ENCODE assay signal across 12 mouse cellular contexts in the genomic region with DNA sequence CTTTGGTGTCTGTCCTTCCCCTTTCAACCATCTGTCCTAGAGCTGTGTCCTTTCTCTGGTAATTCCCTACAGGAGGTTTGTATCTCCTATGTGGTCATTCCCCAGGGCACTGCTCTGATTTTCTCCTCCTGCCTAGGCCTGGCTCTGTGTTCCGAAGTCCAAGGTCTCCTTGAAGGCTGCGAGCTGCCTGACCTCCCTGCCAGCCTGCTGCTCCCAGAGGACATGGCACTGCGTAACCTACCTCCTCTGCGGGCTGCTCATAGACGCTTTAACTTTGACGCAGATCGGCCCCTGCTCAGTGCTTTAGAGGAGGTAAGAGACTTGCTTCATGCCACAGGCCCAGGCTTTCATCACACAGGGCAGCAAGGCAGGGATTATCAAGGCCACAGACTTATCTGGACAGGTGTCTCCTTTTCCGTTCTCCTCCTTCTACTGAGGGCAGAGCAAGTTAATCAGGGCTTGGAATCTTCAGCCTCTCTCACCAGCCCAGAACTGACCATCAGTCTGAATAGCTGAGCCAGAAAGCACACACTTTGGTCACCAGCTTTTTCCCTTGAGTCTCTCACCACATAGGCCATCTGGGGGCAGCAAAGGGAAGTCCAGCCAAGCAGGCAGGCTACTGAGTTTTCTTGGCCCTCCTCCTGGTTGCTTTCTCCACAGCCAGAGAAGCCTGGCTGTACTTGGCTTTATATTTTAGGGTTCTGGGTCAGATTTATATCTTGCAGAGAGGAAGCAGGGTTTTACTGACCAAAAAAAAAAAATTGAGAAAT. TPM values are rescaled to one million over a fixed set of nuclear protein-coding genes. Genes with fewer than 3 reads are reported as not detected.
DNase-seq lines count a peak whose midpoint lies in the region; ATAC-seq and TF ChIP-seq lines count a peak whose summit lies in the region.
"Had no signal": no experiment of that assay in that cellular context is flagged by ENCODE, and none has a peak within 500 bp of the region (broad histone marks: within the 10 kb centered on the region; RNA-seq: fewer than 3 reads in every experiment).

No protein-coding gene starts in this region.

- peak; percentile 37 for TF ChIP-seq CTCF in liver, postnatal 0 days (IDR thresholded peaks at IDR 0.05; ENCODE audit: low read depth)
- TF ChIP-seq CTCF in cortical plate, adult 2 months (IDR thresholded peaks at IDR 0.05; ENCODE audit: extremely low read depth, insufficient read depth, low read length) = 0 out of 2 replicates have a peak, but pooled peaks have one; percentile 30

- H3K4me1 ChIP-seq in heart, embryonic 10.5 days = peaks cover 13% of the 10 kb centered on the region
- no peaks in the 10 kb centered on the region for H3K4me1 ChIP-seq in liver, postnatal 0 days (ENCODE audit: insufficient read depth)
- H3K4me1 ChIP-seq in liver, embryonic 12.5 days = 0 out of 2 replicates have a peak, but pooled peaks cover 2% of the 10 kb centered on the region
- no peaks in the 10 kb centered on the region; the same call in 1 of the 2 replicates for H3K4me1 ChIP-seq in cortical plate, adult 2 months (ENCODE audit: control insufficient read depth, insufficient read depth, low read length)

- no peak overlapping the region for H3K4me3 ChIP-seq in heart, embryonic 10.5 days
- H3K4me3 ChIP-seq in liver, postnatal 0 days (ENCODE audit: low read depth, low read length) = no peak overlapping the region
- H3K4me3 ChIP-seq in liver, embryonic 12.5 days = no peak overlapping the region
- no peak overlapping the region for H3K4me3 ChIP-seq in cortical plate, adult 2 months (ENCODE audit: insufficient read depth, low read length)

- TF ChIP-seq POLR2A in cortical plate, adult 2 months (IDR thresholded peaks at IDR 0.05; ENCODE audit: extremely low read depth, insufficient read depth, low read length) = no peak

- H3K36me3 ChIP-seq in heart, embryonic 10.5 days = peaks cover 99% of the 10 kb centered on the region
- H3K36me3 ChIP-seq in liver, postnatal 0 days (replicated peaks; ENCODE audit: insufficient read depth, low read length) = peaks cover 96% of the 10 kb centered on the region
- H3K36me3 ChIP-seq in liver, embryonic 12.5 days = peaks cover 100% of the 10 kb centered on the region

- no peaks in the 10 kb centered on the region for H3K9me3 ChIP-seq in heart, embryonic 10.5 days
- no peaks in the 10 kb centered on the region for H3K9me3 ChIP-seq in liver, postnatal 0 days (ENCODE audit: low read length)
- no peaks in the 10 kb centered on the region for H3K9me3 ChIP-seq in liver, embryonic 12.5 days (replicated peaks)

- H3K9ac ChIP-seq in liver, postnatal 0 days (replicated peaks) = no peak overlapping the region
- H3K9ac ChIP-seq in liver, embryonic 12.5 days = no peak overlapping the region

- WGBS in heart, embryonic 10.5 days = 92% methylated on average over 8 of the region's 8 CpGs
- WGBS in liver, postnatal 0 days (ENCODE audit: insufficient replicate concordance) = 94% methylated on average over 8 of the region's 8 CpGs
- WGBS in liver, embryonic 12.5 days (ENCODE audit: insufficient replicate concordance) = 95% methylated on average over 8 of the region's 8 CpGs

- no peak overlapping the region for H3K4me2 ChIP-seq in liver, postnatal 0 days (ENCODE audit: low read depth, low read length)
- no peak overlapping the region for H3K4me2 ChIP-seq in liver, embryonic 12.5 days

- no peak for ATAC-seq in liver, postnatal 0 days
- no peak for ATAC-seq in liver, embryonic 12.5 days
- ATAC-seq: midbrain, embryonic 16.5 days had no signal

- no peak overlapping the region for H3K27ac ChIP-seq in heart, embryonic 10.5 days
- H3K27ac ChIP-seq in liver, postnatal 0 days (ENCODE audit: low read depth) = no peak overlapping the region
- no peak overlapping the region for H3K27ac ChIP-seq in liver, embryonic 12.5 days
- H3K27ac ChIP-seq in cortical plate, adult 2 months (ENCODE audit: insufficient read depth, low read length) = no peak overlapping the region

- no peaks in the 10 kb centered on the region for H3K27me3 ChIP-seq in heart, embryonic 10.5 days (ENCODE audit: insufficient read depth, poor library complexity, severe bottlenecking)
- no peaks in the 10 kb centered on the region for H3K27me3 ChIP-seq in liver, postnatal 0 days (ENCODE audit: insufficient read depth, low read length)
- H3K27me3 ChIP-seq in liver, embryonic 12.5 days (replicated peaks) = no peaks in the 10 kb centered on the region

- no peak for TF ChIP-seq EP300 in liver, postnatal 0 days (IDR thresholded peaks at IDR 0.05; ENCODE audit: low read depth)

- peak; percentile 68 for DNase-seq in heart, embryonic 10.5 days (ENCODE audit: low spot score)
- no peak for DNase-seq in heart, adult 8-10 months (ENCODE audit: low spot score)
- DNase-seq in liver, postnatal 0 days = no peak
- peak; percentile 76 for DNase-seq in adrenal gland, adult 2 months
- no peak for DNase-seq in right cerebral cortex, postnatal 14 days
- DNase-seq in thymus, postnatal 36 days = no peak
- DNase-seq: heart, postnatal 14 days; thymus, postnatal 4 days had no signal

RNA-seq across cellular contexts. Expression of a gene that starts 9.8 kb away (rescaled TPM):
- 1.7 and 2.2 TPM in 2 replicates for polyA plus RNA-seq in heart, embryonic 10.5 days (2016; fragmentation: Nextera tagmentation; extraction: Ambion mirVana)
- under 1 TPM in 3 of 4 experiments, not detected in 1; 0.53 to 0.85 (median 0.69) TPM for total RNA-seq in heart, adult 8-10 months (2022)
- polyA plus RNA-seq in liver, postnatal 0 days (2015; fragmentation: Nextera tagmentation; extraction: Ambion mirVana) = 1.7 and 2.0 TPM in 2 replicates
- 9.2 and 10.0 TPM in 2 replicates for polyA plus RNA-seq in liver, embryonic 12.5 days (2016; fragmentation: Nextera tagmentation; extraction: Ambion mirVana)
- 1 to 10 TPM; 1.1 to 4.7 TPM for total RNA-seq in adrenal gland, adult 2 months (2021)
- 13.5 and 20.0 TPM in 2 replicates for polyA plus RNA-seq in adrenal gland, adult 2 months (2012; rRNA removed)
- polyA plus RNA-seq in cortical plate, adult 2 months (2012; rRNA removed) = 15.3 and 15.6 TPM in 2 replicates

RNA-seq across cellular contexts. Expression of a gene that starts 18.0 kb away (rescaled TPM):
- 0.44 TPM in 1 of 2 replicates, not detected in the other for polyA plus RNA-seq in heart, embryonic 10.5 days (2016; fragmentation: Nextera tagmentation; extraction: Ambion mirVana)
- not detected for total RNA-seq in heart, adult 8-10 months (2022)
- polyA plus RNA-seq in liver, postnatal 0 days (2015; fragmentation: Nextera tagmentation; extraction: Ambion mirVana) = 0.43 and 0.62 TPM in 2 replicates
- 0.11 and 0.13 TPM in 2 replicates for polyA plus RNA-seq in liver, embryonic 12.5 days (2016; fragmentation: Nextera tagmentation; extraction: Ambion mirVana)
- 1 to 10 TPM in 1 of 2 experiments, under 1 TPM in 1; 0.63 to 1.2 TPM for total RNA-seq in adrenal gland, adult 2 months (2021)
- polyA plus RNA-seq in adrenal gland, adult 2 months (2012; rRNA removed) = not detected in 2 replicates
- polyA plus RNA-seq in cortical plate, adult 2 months (2012; rRNA removed) = 14.7 and 17.5 TPM in 2 replicates
- total RNA-seq: heart, postnatal 14 days had no signal
- polyA plus RNA-seq: midbrain, embryonic 16.5 days had no signal

RNA-seq across cellular contexts. Expression of a gene that starts 18.5 kb away (rescaled TPM):
- polyA plus RNA-seq in heart, embryonic 10.5 days (2016; fragmentation: Nextera tagmentation; extraction: Ambion mirVana) = 64.5 and 76.0 TPM in 2 replicates
- 10 to 100 TPM; 42.6 to 57.6 (median 56.5) TPM for total RNA-seq in heart, adult 8-10 months (2022)
- 9.9 and 11.8 TPM in 2 replicates for polyA plus RNA-seq in liver, postnatal 0 days (2015; fragmentation: Nextera tagmentation; extraction: Ambion mirVana)
- 56.1 and 58.8 TPM in 2 replicates for polyA plus RNA-seq in liver, embryonic 12.5 days (2016; fragmentation: Nextera tagmentation; extraction: Ambion mirVana)
- total RNA-seq in adrenal gland, adult 2 months (2021) = 10 to 100 TPM; 42.9 to 47.5 TPM
- polyA plus RNA-seq in adrenal gland, adult 2 months (2012; rRNA removed) = 56.3 and 60.2 TPM in 2 replicates
- 84.4 and 91.5 TPM in 2 replicates for polyA plus RNA-seq in cortical plate, adult 2 months (2012; rRNA removed)

RNA-seq across cellular contexts. Expression of a gene that starts 18.6 kb away (rescaled TPM):
- 2.5 and 2.6 TPM in 2 replicates for polyA plus RNA-seq in heart, embryonic 10.5 days (2016; fragmentation: Nextera tagmentation; extraction: Ambion mirVana)
- 1 to 10 TPM; 1.6 to 4.0 (median 2.0) TPM for total RNA-seq in heart, adult 8-10 months (2022)
- 1.4 TPM in 2 replicates for polyA plus RNA-seq in liver, postnatal 0 days (2015; fragmentation: Nextera tagmentation; extraction: Ambion mirVana)
- polyA plus RNA-seq in liver, embryonic 12.5 days (2016; fragmentation: Nextera tagmentation; extraction: Ambion mirVana) = 1.6 and 2.0 TPM in 2 replicates
- total RNA-seq in adrenal gland, adult 2 months (2021) = 10 to 100 TPM; 13.9 to 14.1 TPM
- polyA plus RNA-seq in adrenal gland, adult 2 months (2012; rRNA removed) = 20.1 and 22.3 TPM in 2 replicates
- 0.83 and 0.86 TPM in 2 replicates for polyA plus RNA-seq in cortical plate, adult 2 months (2012; rRNA removed)

RNA-seq across cellular contexts. Expression of a gene that starts 23.9 kb away (rescaled TPM):
- polyA plus RNA-seq in heart, embryonic 10.5 days (2016; fragmentation: Nextera tagmentation; extraction: Ambion mirVana) = not detected in 2 replicates
- not detected for total RNA-seq in heart, adult 8-10 months (2022)
- polyA plus RNA-seq in liver, postnatal 0 days (2015; fragmentation: Nextera tagmentation; extraction: Ambion mirVana) = not detected in 2 replicates
- not detected in 2 replicates for polyA plus RNA-seq in liver, embryonic 12.5 days (2016; fragmentation: Nextera tagmentation; extraction: Ambion mirVana)
- total RNA-seq in adrenal gland, adult 2 months (2021) = 1 to 10 TPM in 1 of 2 experiments, not detected in 1; 2.2 TPM
- polyA plus RNA-seq in adrenal gland, adult 2 months (2012; rRNA removed) = 0.28 TPM in 1 of 2 replicates, not detected in the other
- 0.44 TPM in 1 of 2 replicates, not detected in the other for polyA plus RNA-seq in cortical plate, adult 2 months (2012; rRNA removed)
- total RNA-seq: heart, postnatal 14 days had no signal
- polyA plus RNA-seq: intestine, embryonic 14.5 days had no signal

Comparison
In these comparisons a context has a peak if more than half of its experiments do, and no peak if none do; other contexts are left out.
1. DNase-seq: peak in heart, embryonic 10.5 days (single experiment) and adrenal gland, adult 2 months (single experiment); none in heart, adult 8-10 months (single experiment), liver, postnatal 0 days (single experiment), right cerebral cortex, postnatal 14 days (single experiment) and thymus, postnatal 36 days (0 of 2).